Mouse (Mus musculus) lung, postnatal 36 days (tissue): ENCODE results near the gene Esrra.

Experiments
- DNase-seq: peaks from one replicate; pipeline ENCODE4 v3.0.0; 2022; ENCODE audit warnings: mixed read lengths

Gene Esrra

GRCm38 (mm10) chr19:6921647-6922567 lies at the start of gene Esrra:
Gene Esrra (minus strand): TSS chr19:6921813.
- peak; percentile 100 for DNase-seq

GRCm38 (mm10) chr19:6970460-6971085 lies 49.0 kb upstream of the Esrra start:
- no peak for DNase-seq

GRCm38 (mm10) chr19:6969665-6970381 lies 48.2 kb upstream of the Esrra start:
- peak; percentile 75 for DNase-seq

- DNase-seq: no peak
Observed at GRCm38 (mm10) chr19:6969291-6969664, 47.7 kb upstream of the Esrra start.

- DNase-seq: peak; percentile 76
Observed at GRCm38 (mm10) chr19:6968491-6969271, 47.1 kb upstream of the Esrra start.

GRCm38 (mm10) chr19:6956461-6956860 lies 34.8 kb upstream of the Esrra start:
- DNase-seq: no peak

GRCm38 (mm10) chr19:6955424-6955823 lies 33.8 kb upstream of the Esrra start:
- no peak for DNase-seq

GRCm38 (mm10) chr19:6954046-6954445 lies 32.4 kb upstream of the Esrra start:
- peak; percentile 77 for DNase-seq

- peak; percentile 91 for DNase-seq
Observed at GRCm38 (mm10) chr19:6952712-6953037, 31.1 kb upstream of the Esrra start.

- peak; percentile 84 for DNase-seq
Observed at GRCm38 (mm10) chr19:6951994-6952711, 30.5 kb upstream of the Esrra start.

GRCm38 (mm10) chr19:6951381-6951968 lies 29.9 kb upstream of the Esrra start:
- peak; percentile 98 for DNase-seq

GRCm38 (mm10) chr19:6950613-6951153 lies 29.1 kb upstream of the Esrra start:
- peak; percentile 56 for DNase-seq

GRCm38 (mm10) chr19:6949951-6950350 lies 28.3 kb upstream of the Esrra start:
- DNase-seq: no peak

GRCm38 (mm10) chr19:6949532-6949931 lies 27.9 kb upstream of the Esrra start:
- no peak for DNase-seq

- DNase-seq: no peak
Observed at GRCm38 (mm10) chr19:6948186-6948585, 26.6 kb upstream of the Esrra start.

- DNase-seq: no peak
Observed at GRCm38 (mm10) chr19:6947742-6948141, 26.1 kb upstream of the Esrra start.

GRCm38 (mm10) chr19:6943709-6944108 lies 22.1 kb upstream of the Esrra start:
- DNase-seq: no peak

- no peak for DNase-seq
Observed at GRCm38 (mm10) chr19:6942764-6943163, 21.2 kb upstream of the Esrra start.

GRCm38 (mm10) chr19:6942249-6942691 lies 20.7 kb upstream of the Esrra start, which contains the start of gene Gpr137:
Gene Gpr137 (minus strand): TSS chr19:6942480.
- DNase-seq: peak; percentile 99

- DNase-seq: peak; percentile 95
Observed at GRCm38 (mm10) chr19:6941372-6942248, 20.0 kb upstream of the Esrra start, which contains the start of gene Bad. Gene Bad (plus strand): TSS chr19:6941861.
